Mouse (Mus musculus) natural killer cell, adult 2 months (primary cell): Measurements from ENCODE around the gene Auts2.

ENCODE experiments used
- DNase-seq, 2 experiments: peaks; one replicate each; pipeline ENCODE4 v3.0.0; 2022; ENCODE audit warnings: low spot score in 2 of 2

Auts2 gene

DNA sequence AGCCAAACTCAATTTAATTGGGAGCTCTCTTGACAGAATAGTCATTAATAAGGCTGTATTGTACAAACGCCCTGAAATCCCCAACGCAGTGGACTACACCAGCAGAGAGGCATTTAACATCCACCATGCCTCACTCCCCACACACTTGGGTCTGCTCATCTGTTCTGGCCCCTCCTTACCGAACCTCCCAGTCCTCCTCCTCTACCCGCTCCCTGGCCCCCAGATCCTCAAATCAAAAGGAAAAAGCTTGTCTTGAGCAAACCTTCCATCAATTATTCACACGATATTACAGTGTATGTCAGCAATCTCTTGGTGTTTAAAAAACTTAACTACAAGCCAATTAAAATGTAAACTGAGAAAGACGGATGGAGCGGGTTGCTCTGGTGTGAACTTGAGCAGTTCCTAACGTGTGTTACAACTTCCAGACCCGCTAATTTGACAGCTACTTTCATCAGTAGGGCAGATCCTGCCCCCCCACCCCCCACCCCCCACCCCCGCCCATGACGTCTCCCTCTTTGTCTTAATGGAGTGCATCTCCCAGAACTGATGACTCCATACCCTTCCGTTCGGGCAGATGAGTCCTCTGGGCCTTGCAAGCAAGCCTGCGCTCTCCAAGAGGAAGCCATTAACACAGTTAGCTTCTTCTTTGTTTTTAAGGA, 703.4 kb downstream of the Auts2 start:
- no peak for DNase-seq

DNA sequence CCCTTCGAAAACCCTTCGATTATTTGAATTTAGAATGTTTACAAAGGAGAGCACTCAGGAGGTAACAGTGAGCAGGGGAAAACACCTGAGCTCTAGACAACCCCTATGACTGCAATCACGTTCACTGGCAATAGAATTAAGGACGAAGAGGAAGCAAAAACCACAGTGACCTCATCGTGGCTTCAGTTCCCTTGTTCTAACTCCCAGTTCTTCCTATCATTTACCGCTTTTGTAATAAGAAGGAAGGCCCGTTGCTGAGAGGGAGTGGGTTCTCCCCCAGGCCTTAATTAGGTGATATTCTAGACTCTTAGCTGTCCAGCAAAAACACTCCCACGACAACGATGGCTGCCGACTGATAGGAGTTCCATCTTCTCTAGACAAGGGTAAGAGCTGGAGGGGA, 704.1 kb downstream of the Auts2 start:
- no peak for DNase-seq

DNA sequence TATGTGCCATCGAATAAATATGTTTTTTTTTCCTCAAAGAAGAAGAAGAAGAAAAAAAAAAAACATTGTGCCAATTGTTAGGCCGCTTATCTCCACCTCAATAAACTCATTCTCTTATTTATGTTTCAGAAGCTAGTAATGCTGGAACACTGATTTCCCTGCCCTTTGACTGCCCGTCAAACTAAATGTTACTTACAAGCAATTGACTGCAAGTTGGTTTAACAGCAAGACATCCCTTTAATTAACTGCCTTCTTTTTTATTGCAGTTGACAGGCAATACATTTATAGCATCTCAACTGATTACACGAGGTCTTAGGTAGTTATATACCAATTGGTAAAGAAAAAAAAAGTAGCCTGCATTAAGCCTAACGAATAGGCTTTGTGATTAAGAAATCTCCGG, 705.1 kb downstream of the Auts2 start:
- no peak for DNase-seq

DNA sequence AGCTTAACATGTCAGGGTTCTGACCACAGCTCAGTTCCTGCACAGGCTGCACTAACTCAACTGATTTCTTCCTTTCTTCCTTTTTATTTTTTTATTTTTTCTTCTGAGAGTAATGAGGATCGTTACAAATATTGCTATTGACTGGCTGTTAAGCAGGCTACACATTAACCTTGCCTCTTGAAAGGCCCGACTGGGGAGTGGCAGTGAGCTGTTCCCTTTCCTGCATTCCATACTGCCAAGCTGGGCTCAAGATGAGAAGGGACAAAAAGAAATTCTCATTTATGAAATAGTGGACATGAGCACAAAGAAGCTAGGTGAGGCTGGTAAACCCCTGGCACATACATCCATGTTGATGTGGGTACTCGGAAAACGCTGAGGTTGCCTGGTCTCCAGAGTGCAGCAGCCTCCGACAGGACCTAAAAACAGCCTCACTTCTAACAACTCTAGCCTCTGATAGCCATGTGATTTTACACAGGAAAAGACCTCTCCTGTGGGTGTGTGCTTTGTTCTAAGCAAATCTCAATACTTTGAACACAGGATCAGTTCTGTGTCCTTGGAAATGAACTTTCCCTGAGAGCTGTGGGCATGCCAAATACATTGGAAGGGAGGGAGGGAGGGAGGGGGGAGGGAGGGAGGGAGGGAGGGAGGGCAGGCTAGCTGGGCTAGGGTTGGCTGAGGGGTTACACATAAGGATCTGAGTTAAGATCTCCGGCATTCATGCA, 707.0 kb downstream of the Auts2 start:
- no peak for DNase-seq

DNA sequence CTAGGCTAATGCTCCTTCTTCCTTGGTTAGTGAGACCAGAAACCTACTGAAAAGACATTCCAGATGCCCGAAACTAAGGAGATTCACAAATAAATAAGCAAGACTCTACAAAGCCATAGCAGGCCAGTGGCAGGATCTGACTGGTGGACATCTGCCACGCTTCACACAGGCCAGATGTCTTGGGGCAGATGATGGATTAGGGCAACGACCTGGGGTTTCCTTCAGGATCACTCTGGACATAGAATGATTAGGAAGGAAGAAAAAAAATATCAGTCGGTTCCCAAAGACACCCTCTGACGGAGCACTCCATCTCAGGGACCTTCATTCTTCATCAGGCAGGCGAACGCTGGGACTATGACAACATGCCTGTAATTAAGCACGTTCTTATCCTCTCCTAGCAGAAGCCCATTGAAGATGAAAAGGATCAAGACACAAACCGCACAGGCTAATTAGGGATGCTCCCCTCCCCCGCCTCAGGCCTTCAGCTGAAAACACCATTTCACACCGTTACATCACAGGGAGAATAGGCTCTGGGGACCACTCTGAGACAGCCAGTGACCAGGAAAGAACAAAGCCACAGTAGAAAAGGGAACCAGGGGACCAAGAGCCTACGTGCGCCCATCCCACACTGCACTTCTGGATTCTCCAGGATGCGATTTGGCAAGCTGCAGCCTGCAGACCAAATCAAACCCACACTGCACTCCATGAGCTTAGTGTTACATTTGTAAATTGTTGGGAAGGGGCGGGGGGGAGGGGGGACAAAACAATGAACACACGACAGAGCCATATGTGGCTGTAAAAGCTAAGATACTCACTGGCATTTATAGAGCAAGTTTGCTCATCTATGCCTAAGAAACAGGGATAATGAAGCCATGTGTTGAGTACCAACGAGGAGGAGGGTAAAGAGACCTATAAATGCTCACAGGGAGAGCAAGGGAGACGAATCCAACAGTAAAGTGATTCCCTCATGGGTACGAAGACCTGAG, 710.0 kb downstream of the Auts2 start:
- DNase-seq = no peak

DNA sequence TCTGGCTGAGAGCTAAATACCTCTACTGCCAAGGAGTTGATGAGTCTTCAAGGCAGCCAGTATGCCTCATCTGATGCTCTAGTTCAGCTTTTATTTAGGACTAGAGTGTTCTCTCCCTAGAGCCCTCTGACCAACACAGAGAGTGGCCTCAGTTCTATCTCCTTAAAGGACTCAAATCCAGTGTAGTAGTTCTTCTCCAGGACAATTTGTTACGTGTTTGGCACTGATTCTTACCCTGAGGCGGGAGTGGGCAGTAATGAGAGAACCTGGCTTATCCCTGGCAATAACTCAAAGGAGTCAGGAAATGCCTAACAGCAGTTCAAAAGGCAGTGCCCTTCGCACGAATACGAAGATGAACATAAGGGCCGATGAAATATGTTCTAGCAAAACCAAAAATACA, 713.0 kb downstream of the Auts2 start:
- no peak for DNase-seq

DNA sequence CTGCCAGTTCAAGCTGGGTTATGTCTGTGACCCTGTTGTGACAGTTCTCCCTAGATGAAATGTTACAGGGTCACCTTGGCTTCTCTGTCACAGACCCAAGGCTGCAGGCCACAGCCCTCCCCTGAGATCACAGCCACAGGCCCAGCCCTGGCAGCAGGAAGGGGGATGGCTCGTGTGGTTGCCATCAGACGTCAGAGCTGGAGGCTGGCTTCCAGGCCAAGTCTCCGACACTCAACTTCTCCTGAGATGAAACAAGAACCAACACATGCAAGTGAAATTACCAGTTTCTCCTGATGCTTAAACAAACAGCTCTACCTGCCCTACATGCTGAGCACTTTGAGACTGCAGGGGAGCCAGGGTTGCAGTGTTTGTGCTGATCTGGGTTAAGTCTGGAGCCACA, 713.9 kb downstream of the Auts2 start:
- DNase-seq = peak; percentile 15 to 16

DNA sequence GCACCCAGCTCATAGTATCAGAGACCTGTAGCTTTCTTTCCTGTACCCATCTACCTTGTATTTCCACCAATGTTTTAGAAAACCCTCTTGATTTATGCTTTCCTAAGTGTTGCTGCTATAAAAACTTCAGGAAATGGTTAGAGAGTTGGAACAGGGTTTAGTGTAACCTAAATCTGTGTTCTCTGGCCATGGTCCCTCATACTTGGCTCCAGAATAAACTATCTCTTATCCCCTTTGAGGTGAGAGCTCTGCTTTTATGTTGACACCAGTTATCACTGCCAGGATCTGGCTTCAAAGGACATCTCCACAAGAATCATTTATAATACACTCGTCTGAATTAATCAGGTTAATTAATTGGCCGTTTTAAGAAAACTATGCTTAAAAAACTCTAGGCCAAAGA, 714.5 kb downstream of the Auts2 start:
- DNase-seq = no peak

DNA sequence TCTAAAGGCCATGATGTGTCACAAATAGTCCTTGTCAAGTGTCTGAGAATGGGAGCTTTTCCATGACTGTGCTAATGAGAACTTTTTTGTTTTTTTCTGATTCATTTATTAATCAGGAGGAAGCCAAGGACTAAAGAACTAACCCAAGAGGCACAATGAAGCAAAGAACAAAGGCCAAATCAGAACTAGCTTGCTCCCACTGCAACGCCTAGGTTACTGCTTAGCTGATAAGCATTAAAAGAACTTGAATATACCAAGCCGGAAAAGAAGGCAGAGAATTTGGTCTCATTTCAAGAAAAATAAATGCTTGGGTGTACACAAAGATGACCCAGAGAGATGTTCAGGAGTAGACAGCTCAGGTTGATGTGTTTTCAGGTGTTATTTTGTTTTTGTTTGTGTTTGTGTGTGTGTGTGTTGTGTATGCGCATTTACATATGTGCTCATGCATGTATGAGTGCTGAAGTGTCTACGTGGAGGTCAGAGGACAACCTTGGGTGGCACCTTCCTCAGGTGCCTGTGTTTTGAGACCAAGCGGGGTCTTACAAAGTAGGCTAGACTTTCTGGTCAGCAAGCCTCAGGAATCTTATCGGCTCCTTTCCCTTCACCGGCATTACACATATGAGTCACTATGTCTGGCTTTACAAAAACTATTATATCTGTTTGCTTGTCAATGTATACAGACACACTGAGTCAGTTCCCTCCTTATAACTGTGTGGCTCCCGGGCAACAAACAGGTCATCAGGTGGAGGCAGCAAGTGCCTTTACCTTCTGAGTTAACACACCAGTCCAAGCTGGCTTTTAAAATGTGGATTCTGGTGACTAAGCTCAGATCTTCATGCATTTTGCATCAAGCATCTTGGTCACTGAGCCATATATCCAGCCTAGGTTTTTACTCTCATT, 716.5 kb downstream of the Auts2 start:
- DNase-seq = no peak

DNA sequence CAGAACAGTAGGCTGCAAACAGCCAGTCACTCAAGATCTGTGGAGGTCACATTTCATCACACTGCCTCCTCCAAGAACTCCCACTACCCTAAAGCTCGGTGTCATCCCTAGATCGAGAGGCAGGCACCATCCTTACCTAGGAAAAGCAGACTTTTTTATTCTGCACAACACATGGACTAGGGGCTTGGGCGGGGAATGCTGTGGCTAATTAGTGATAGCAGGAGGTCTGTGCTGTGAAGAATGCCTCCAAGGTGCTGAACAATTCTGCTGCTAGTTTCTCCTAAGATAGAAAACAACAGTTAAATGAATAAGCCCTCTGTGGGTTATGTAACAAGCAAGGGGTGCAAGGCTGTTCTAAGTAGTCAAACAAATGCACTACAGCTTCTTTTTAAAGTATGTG, 717.7 kb downstream of the Auts2 start:
- no peak for DNase-seq

DNA sequence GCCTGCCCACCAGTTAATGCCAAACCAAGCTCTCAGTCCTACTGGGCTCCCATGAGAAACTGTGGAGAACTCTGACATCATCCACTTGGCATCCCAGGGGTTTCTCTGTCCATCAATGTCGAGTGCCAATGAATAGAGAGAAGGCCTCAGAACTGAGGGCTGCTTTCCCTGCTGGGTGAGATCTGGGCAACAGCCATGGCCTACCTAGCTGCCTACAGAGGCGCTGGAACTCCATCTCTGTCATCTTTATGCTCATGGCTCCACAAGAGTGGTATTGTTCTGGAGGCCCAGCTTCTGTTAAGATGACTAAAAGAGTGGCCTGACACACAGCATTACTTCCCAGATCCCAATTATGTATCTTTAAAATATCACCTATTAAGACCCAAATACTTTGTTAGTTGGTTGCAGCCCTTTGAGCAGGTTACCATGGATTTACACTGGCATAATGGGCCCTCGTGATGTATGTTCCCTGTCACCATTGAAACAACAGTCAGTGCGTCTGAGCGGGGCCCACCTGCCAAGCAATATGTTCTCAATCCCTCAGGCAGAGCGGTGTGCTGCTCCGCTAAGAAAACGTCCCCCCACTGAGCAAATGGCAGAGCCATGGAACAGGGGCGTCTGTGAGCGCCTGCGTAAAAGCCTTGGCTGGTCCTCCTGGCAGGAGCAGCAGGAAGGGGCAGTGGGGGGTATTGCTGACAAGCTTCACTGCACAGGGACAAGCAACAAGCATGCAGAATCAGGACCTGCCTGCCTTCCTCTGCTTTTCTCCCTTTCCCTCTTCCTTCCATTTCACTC, 718.8 kb downstream of the Auts2 start:
- DNase-seq = no peak

DNA sequence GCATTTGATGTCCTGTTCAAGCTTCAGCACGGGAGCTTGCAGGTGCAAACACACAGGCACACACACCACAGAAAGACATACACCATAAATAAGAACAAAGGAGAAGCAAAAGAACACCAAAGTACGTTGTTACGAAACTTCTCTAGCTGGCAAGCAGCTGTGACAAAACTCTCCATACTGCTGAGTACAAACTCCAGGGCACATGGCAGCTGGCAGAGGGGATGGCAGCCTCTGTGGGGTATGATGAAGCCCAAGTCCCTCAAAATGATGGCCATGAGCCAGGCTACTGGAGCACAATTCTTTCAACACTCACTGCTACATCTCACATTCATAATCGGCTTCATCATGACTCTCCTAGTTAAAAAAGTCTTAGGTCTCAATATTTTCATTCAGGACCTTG, 721.7 kb downstream of the Auts2 start:
- no peak for DNase-seq

DNA sequence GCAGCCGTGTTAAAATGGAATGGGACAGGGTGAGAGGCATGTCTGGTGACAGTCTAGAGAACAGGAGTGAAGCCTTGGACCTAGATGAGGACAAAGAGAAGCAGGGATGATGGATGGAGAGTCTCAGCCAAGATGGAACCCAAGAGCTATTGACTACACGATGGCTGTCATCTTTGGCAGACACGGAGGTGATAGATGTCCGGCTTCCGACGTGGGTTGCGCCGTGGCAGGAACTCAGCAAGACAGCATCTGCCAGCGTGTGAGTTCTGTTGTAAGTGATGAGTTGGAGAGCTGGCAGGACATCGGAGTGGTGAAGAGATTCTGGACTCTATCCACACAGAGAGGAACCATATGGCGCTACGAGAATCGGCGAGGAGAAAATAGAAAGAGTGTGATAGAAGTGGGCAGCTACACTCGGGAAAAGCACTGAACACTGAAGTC, 723.9 kb downstream of the Auts2 start:
- DNase-seq = no peak

DNA sequence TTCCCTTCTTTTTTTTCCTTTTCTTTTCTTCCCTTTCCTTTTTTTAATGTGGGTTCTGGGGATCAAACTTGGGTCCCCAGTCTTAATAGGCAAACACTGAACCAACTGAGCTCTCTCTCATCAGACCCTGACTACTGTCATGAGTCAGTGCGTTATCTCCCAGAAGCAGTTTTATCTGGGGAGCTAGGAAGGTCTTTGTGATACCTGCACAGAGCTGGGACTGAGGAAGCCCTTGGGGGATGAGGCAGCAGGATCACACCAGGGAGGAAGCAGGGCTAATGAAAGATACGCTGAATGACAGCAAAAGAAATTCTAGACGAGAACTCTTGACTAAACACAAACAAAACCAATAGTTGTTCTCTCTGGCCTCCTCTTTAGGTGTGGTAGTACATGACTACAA, 727.6 kb downstream of the Auts2 start:
- no peak for DNase-seq

DNA sequence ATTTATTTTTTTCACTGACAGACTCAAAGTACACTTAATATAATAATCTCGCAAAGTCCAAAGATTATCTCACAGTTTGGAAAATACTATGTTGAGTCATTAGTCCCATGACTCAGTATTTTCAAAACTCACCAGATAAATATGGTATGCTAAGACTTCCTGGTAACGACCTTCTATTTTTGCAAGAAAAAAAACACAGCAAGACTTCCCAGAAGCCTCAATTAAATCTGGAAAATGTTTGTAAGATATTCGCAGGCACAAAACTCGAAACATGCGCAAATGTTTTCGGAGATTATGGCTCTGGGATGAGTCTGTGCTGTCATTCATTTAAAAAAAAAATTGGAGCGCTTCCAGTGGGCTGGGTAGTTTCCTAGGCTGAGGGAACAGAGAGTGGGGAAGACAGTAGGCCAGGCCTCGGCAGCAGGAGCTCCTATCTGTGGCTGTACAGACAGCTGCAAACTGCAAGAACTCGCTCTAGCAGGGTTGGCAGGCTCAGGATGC, 728.6 kb downstream of the Auts2 start:
- no peak for DNase-seq

DNA sequence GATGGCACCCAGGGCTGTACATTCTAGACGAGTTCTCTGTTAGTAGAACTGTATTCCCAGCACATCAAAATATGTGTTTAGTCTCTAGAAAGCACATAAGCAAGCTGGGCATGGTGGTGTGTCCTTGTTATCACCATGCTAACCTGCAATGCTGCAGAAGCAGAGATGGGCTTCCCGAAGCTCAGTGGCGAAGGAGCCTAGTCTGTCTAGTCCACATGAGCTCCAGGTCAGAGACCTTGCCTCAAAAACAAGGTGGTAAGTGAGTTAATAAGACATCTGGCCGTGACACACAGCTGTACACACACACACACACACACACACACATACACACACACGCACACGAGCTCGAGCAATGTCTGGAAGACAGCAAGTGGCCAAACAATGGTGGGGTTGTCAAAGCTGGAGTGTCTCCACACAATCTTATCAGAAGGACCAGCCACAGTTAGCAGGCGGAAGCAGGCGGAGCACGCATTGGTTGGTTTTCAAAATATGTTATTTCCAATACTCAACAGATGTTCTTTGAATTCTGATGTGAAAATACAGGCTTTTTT, 729.1 kb downstream of the Auts2 start:
- DNase-seq = no peak

DNA sequence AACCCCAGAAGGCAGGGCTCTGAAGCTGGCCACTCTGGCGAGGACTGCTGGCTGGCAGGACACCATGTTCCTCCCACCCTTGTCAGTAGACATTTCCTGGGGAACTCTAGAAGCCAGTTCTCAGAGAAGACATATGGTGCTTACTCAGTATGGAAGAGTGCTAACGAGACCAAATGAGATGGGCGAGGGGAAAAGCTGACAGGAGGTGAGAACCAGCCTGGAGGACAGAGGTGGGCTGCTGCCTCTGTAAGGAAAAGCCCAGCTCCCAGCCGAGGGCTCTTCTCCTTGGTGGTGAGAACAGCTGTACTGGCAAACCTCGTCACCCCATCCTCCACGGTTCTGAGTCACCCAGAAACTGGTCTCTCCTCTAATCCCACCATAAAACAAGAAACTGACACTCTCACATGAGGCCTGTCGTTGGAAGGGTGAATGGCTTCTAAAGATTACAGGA, 729.8 kb downstream of the Auts2 start:
- no peak for DNase-seq

DNA sequence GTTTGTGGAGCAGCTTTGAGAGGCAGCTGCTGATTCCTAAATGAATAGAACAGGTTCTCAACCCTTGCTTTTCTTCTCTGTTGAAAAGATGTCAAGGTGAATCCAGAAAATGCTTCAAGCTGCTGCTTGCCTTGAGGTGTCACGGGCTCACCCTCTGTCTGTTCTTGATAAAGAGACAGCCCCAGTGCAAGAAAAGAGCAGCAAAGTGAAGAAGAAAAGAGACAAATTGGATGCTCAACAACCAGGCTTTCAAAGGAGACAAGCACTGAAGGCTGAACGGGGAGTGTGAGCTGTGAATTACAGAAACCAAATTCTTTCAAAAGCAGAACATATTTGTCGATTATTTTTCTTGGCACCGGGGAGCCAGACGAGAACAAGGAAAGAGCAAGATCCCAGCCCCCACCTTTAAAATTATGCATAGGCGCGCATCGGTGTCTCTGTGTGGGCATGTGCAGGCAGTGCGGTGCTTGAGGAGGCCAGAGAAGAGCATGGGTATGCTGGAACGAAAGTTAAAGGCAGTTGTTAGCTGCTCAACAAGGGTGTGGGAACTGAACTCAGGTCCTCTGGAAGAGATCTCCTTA, 730.6 kb downstream of the Auts2 start:
- DNase-seq = no peak

DNA sequence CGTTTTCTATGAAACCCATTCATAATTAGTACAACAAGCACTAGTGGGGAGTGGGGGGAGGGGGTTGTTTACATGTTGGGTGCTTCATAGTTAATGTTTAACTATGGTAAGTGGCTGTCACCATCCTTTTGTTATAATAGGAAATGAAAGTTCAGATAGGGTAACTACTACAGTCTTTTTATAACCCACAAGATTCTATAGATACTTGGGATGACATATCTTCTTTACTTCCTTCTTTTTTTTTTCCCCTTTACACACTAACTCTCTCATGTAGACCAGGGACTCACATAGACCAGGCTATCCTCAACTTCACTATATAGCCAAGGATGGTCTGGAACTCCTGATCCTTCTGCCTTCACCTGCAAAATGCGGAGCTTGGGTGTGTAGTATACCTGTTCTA, 736.8 kb downstream of the Auts2 start:
- no peak for DNase-seq

DNA sequence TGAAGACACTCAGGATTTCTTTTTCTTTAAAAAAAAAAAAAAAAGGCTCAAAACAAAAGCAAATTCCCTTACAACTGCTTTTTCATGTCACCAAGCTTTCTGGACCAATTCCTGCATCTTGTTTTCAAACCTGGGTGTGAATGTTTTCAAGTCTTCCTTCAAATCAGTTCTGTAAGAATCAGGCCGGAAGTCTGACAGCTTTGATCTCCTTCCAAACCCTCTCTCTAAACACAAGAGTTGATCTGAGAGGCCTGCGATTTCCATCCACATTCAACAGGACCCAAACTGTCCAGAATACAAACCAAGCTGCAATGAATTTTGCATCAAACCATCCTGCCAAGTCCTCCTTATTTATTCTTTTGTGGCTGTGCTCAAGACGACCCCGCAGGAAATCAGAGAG, 737.9 kb downstream of the Auts2 start:
- no peak for DNase-seq
